Mouse (Mus musculus): Measurements from ENCODE around the gene Wdpcp. TPM values are rescaled to one million over a fixed set of nuclear protein-coding genes. Genes with fewer than 3 reads are reported as not detected.

Wdpcp gene
- polyA plus RNA-seq, 1 experiment, result 10.2 TPM

GRCm38 (mm10) chr11:21714065-21714464, 142.0 kb downstream of the Wdpcp start:
- Histone ChIP-seq H3K27ac (ENCODE audit: insufficient read depth, low read length) (no peak overlapping the region), H3K4me3 (ENCODE audit: insufficient read depth, low read length) (no peak overlapping the region), H3K4me1 (ENCODE audit: control insufficient read depth, insufficient read depth, low read length) (no peaks in the 10 kb centered on the region)
- no peak for TF ChIP-seq POLR2A (IDR thresholded peaks at IDR 0.05; ENCODE audit: low read depth, low read length)
- TF ChIP-seq CTCF (IDR thresholded peaks at IDR 0.05; ENCODE audit: borderline replicate concordance, insufficient read depth, low read length), result no peak

GRCm38 (mm10) chr11:21726329-21726728, 154.3 kb downstream of the Wdpcp start:
- no peaks in the 10 kb centered on the region for H3K4me1 ChIP-seq (ENCODE audit: control insufficient read depth, insufficient read depth, low read length)
- TF ChIP-seq POLR2A (IDR thresholded peaks at IDR 0.05; ENCODE audit: low read depth, low read length), result no peak
- no peak for TF ChIP-seq CTCF (IDR thresholded peaks at IDR 0.05; ENCODE audit: borderline replicate concordance, insufficient read depth, low read length)
- no peak overlapping the region for H3K27ac ChIP-seq (ENCODE audit: insufficient read depth, low read length)
- no peak overlapping the region for H3K4me3 ChIP-seq (ENCODE audit: insufficient read depth, low read length)

DNA sequence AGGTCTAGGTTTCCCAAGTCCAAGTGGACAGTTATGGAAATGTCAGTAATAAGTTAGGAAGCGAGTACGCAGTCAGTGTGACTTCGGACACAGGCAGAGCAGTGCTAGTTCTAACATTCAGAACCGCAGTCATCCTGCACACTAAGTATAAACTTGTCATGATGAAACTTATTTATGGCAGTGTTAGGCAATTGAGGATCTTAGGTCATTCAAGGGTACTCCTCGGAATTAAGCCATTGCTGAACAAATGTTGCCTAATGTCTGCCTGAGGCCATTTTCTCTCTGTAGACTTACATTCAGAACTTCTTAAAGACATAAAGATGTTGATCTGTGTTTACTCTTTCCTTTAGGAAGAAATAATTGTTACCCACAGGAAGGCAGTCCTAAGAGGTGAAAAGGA, 157.0 kb downstream of the Wdpcp start:
- no peak for TF ChIP-seq POLR2A (IDR thresholded peaks at IDR 0.05; ENCODE audit: low read depth, low read length)
- TF ChIP-seq CTCF (IDR thresholded peaks at IDR 0.05; ENCODE audit: borderline replicate concordance, insufficient read depth, low read length), result no peak
- Histone ChIP-seq H3K27ac (ENCODE audit: insufficient read depth, low read length) (no peak overlapping the region), H3K4me3 (ENCODE audit: insufficient read depth, low read length) (no peak overlapping the region), H3K4me1 (ENCODE audit: control insufficient read depth, insufficient read depth, low read length) (no peaks in the 10 kb centered on the region)

- no peaks in the 10 kb centered on the region for H3K4me1 ChIP-seq (ENCODE audit: control insufficient read depth, insufficient read depth, low read length)
- TF ChIP-seq CTCF (IDR thresholded peaks at IDR 0.05; ENCODE audit: borderline replicate concordance, insufficient read depth, low read length) (no peak), POLR2A (IDR thresholded peaks at IDR 0.05; ENCODE audit: low read depth, low read length) (no peak)
- H3K4me3 ChIP-seq (ENCODE audit: insufficient read depth, low read length), result no peak overlapping the region
- H3K27ac ChIP-seq (ENCODE audit: insufficient read depth, low read length), result no peak overlapping the region
Measured at GRCm38 (mm10) chr11:21729961-21730360, 157.9 kb downstream of the Wdpcp start.

DNA sequence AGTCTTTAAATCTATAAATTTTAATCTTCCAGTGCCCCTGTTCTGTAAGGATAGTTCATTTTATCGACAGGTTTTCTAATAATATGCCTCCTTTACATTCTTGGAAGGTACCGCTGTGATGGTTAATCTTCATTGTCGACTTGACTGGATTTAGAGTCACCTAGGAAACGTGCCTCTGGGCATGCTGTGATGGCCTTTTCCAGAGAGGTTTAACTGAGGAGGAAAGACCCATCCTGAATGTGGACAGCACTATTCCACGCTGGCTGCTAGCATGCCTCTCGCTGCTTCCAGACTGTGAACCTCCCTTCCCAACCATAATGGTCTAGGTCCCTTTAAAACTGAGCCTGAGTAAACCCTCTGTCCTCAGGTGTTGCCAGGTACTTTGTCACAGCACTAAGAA, 163.2 kb downstream of the Wdpcp start:
- TF ChIP-seq CTCF (IDR thresholded peaks at IDR 0.05; ENCODE audit: borderline replicate concordance, insufficient read depth, low read length) (no peak), POLR2A (IDR thresholded peaks at IDR 0.05; ENCODE audit: low read depth, low read length) (no peak)
- Histone ChIP-seq H3K4me1 (ENCODE audit: control insufficient read depth, insufficient read depth, low read length) (no peaks in the 10 kb centered on the region), H3K4me3 (ENCODE audit: insufficient read depth, low read length) (no peak overlapping the region), H3K27ac (ENCODE audit: insufficient read depth, low read length) (no peak overlapping the region)

- no peaks in the 10 kb centered on the region for H3K4me1 ChIP-seq (ENCODE audit: control insufficient read depth, insufficient read depth, low read length)
- H3K4me3 ChIP-seq (ENCODE audit: insufficient read depth, low read length), result no peak overlapping the region
- H3K27ac ChIP-seq (ENCODE audit: insufficient read depth, low read length), result no peak overlapping the region
- TF ChIP-seq CTCF (IDR thresholded peaks at IDR 0.05; ENCODE audit: borderline replicate concordance, insufficient read depth, low read length) (no peak), POLR2A (IDR thresholded peaks at IDR 0.05; ENCODE audit: low read depth, low read length) (no peak)
Measured at GRCm38 (mm10) chr11:21749487-21749886, 177.5 kb downstream of the Wdpcp start.

- Histone ChIP-seq H3K27ac (ENCODE audit: insufficient read depth, low read length) (no peak overlapping the region), H3K4me1 (ENCODE audit: control insufficient read depth, insufficient read depth, low read length) (no peaks in the 10 kb centered on the region), H3K4me3 (ENCODE audit: insufficient read depth, low read length) (no peak overlapping the region)
- no peak for TF ChIP-seq POLR2A (IDR thresholded peaks at IDR 0.05; ENCODE audit: low read depth, low read length)
- TF ChIP-seq CTCF (IDR thresholded peaks at IDR 0.05; ENCODE audit: borderline replicate concordance, insufficient read depth, low read length), result no peak
Measured at GRCm38 (mm10) chr11:21763201-21763600, 191.2 kb downstream of the Wdpcp start.

- H3K4me3 ChIP-seq (ENCODE audit: insufficient read depth, low read length), result no peak overlapping the region
- TF ChIP-seq CTCF (IDR thresholded peaks at IDR 0.05; ENCODE audit: borderline replicate concordance, insufficient read depth, low read length) (no peak), POLR2A (IDR thresholded peaks at IDR 0.05; ENCODE audit: low read depth, low read length) (no peak)
- H3K4me1 ChIP-seq (ENCODE audit: control insufficient read depth, insufficient read depth, low read length), result no peaks in the 10 kb centered on the region
- no peak overlapping the region for H3K27ac ChIP-seq (ENCODE audit: insufficient read depth, low read length)
Measured at GRCm38 (mm10) chr11:21788831-21789230, 216.8 kb downstream of the Wdpcp start.

DNA sequence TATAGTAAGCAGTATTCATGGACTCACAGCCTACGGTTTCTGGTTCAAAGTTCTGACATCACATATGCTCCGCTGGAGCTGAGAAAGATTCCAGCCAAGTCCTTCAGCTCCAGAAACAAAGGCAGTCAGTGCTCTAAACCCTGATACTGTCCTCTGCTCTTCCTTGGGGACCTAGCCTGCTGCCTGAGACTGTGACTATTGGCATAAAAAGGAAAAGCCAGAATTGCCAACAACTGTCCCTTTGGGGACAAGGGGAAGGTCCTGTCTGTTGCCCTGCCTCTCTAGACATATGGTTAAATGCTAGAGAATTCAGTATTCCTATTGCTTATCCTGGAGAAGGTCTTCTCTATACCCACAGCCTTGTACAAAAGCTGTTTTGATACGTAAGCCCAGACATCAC, 252.9 kb downstream of the Wdpcp start:
- H3K4me1 ChIP-seq (ENCODE audit: control insufficient read depth, insufficient read depth, low read length), result no peaks in the 10 kb centered on the region
- no peak overlapping the region for H3K4me3 ChIP-seq (ENCODE audit: insufficient read depth, low read length)
- TF ChIP-seq CTCF (IDR thresholded peaks at IDR 0.05; ENCODE audit: borderline replicate concordance, insufficient read depth, low read length), result no peak
- no peak for TF ChIP-seq POLR2A (IDR thresholded peaks at IDR 0.05; ENCODE audit: low read depth, low read length)
- H3K27ac ChIP-seq (ENCODE audit: insufficient read depth, low read length), result no peak overlapping the region

- H3K27ac ChIP-seq (ENCODE audit: insufficient read depth, low read length), result no peak overlapping the region
- TF ChIP-seq POLR2A (IDR thresholded peaks at IDR 0.05; ENCODE audit: low read depth, low read length) (no peak), CTCF (IDR thresholded peaks at IDR 0.05; ENCODE audit: borderline replicate concordance, insufficient read depth, low read length) (no peak)
- no peak overlapping the region for H3K4me3 ChIP-seq (ENCODE audit: insufficient read depth, low read length)
- no peaks in the 10 kb centered on the region for H3K4me1 ChIP-seq (ENCODE audit: control insufficient read depth, insufficient read depth, low read length)
Measured at GRCm38 (mm10) chr11:21826521-21826920, 254.5 kb downstream of the Wdpcp start.

- H3K4me1 ChIP-seq (ENCODE audit: control insufficient read depth, insufficient read depth, low read length), result no peaks in the 10 kb centered on the region
- H3K27ac ChIP-seq (ENCODE audit: insufficient read depth, low read length), result no peak overlapping the region
- no peak overlapping the region for H3K4me3 ChIP-seq (ENCODE audit: insufficient read depth, low read length)
- TF ChIP-seq CTCF (IDR thresholded peaks at IDR 0.05; ENCODE audit: borderline replicate concordance, insufficient read depth, low read length), result no peak
- no peak for TF ChIP-seq POLR2A (IDR thresholded peaks at IDR 0.05; ENCODE audit: low read depth, low read length)
Measured at GRCm38 (mm10) chr11:21847040-21847439, 275.0 kb downstream of the Wdpcp start.
